Comparison of ENCODE assay signal across 8 mouse cellular contexts in genomic region chr11:106788775-106789459, GRCm38 (mm10). TPM values are rescaled to one million over a fixed set of nuclear protein-coding genes. Genes with fewer than 3 reads are reported as not detected.
DNase-seq lines count a peak whose midpoint lies in the region; ATAC-seq lines count a peak whose summit lies in the region.

Ddx5 (minus strand) TSS chr11:106789185.
Cep95 (plus strand) TSS chr11:106789252.

- no peaks in the 10 kb centered on the region for H3K9me3 ChIP-seq in megakaryocyte, embryonic 14.5 days

- DNase-seq in adrenal gland, adult 8-10 months, result peak; percentile 97
- DNase-seq in embryo, embryonic 11 days, result peak; percentile 99
- DNase-seq in gastrocnemius, postnatal 25 days, result peak; percentile 97
- peak; percentile 96 to 99 for DNase-seq in left cerebral cortex, adult 9 months (ENCODE audit: low spot score in 2 of 2)
- DNase-seq in right cerebral cortex, adult 2 months (ENCODE audit: low spot score in 2 of 2), result peak; percentile 95 to 99
- peak; percentile 96 to 97 for DNase-seq in urinary bladder, postnatal 36 days (ENCODE audit: low spot score in 2 of 2)

- H3K4me1 ChIP-seq in megakaryocyte, embryonic 14.5 days, result peaks cover 37% of the 10 kb centered on the region

- peak within 1 kb of the TSS; percentile 95 for H3K4me3 ChIP-seq in megakaryocyte, embryonic 14.5 days (replicated peaks)

- peaks cover 64% of the 10 kb centered on the region for H3K36me3 ChIP-seq in megakaryocyte, embryonic 14.5 days (replicated peaks; ENCODE audit: low read length)

- ATAC-seq in inflammation-experienced regulatory T-cells, adult 6 months, result peak; percentile 61

- H3K27me3 ChIP-seq in megakaryocyte, embryonic 14.5 days (replicated peaks), result no peaks in the 10 kb centered on the region

RNA-seq across cellular contexts. Expression of gene Ddx5, which starts in this region (rescaled TPM):
- total RNA-seq in adrenal gland, adult 8-10 months (2022), result 1,000 to 10,000 TPM in 1 of 4 experiments, 100 to 1,000 TPM in 3; 854 to 1,069 (median 919) TPM
- 100 to 1,000 TPM; 183 to 197 TPM for total RNA-seq in gastrocnemius, postnatal 25 days (2021)
- 100 to 1,000 TPM; 400 to 575 (median 510) TPM for polyA plus RNA-seq in inflammation-experienced regulatory T-cells, adult 6 months (2017; shearing (Covaris generic))
- polyA plus RNA-seq in megakaryocyte, embryonic 14.5 days (2012; ENCODE audit: insufficient read depth, low replicate concordance), result 1,300 and 3,413 TPM in 2 replicates

RNA-seq across cellular contexts. Expression of gene Cep95, which starts in this region (rescaled TPM):
- 10 to 100 TPM in 2 of 4 experiments, 1 to 10 TPM in 2; 8.5 to 14.8 (median 11.4) TPM for total RNA-seq in adrenal gland, adult 8-10 months (2022)
- total RNA-seq in gastrocnemius, postnatal 25 days (2021), result 1 to 10 TPM; 4.1 to 4.8 TPM
- 10 to 100 TPM; 23.6 to 40.6 (median 34.6) TPM for polyA plus RNA-seq in inflammation-experienced regulatory T-cells, adult 6 months (2017; shearing (Covaris generic))
- 2.0 TPM in 1 of 2 replicates, not detected in the other for polyA plus RNA-seq in megakaryocyte, embryonic 14.5 days (2012; ENCODE audit: insufficient read depth, low replicate concordance)

Comparison
In these comparisons a context has a peak if more than half of its experiments do, and no peak if none do; other contexts are left out.
1. Peak in every context shown above with its lines: DNase-seq, ATAC-seq and H3K4me3 ChIP-seq.
2. RNA of gene Ddx5 (total RNA-seq): 854 to 1,069 TPM in adrenal gland, adult 8-10 months; 183 to 197 TPM in gastrocnemius, postnatal 25 days; every median in the first group is over 4 times any median in the second.